Mouse (Mus musculus): ENCODE data around the gene Vmn1r174. TPM values are rescaled to one million over a fixed set of nuclear protein-coding genes. Genes with fewer than 3 reads are reported as not detected.

Gene Vmn1r174
- polyA plus RNA-seq (2012; rRNA removed; ENCODE audit: low replicate concordance): not detected in 2 replicates

GRCm38 (mm10) chr7:23751970-23752369 is at the start of gene Vmn1r174:
Vmn1r174 (plus strand) TSS chr7:23752270.

DNA sequence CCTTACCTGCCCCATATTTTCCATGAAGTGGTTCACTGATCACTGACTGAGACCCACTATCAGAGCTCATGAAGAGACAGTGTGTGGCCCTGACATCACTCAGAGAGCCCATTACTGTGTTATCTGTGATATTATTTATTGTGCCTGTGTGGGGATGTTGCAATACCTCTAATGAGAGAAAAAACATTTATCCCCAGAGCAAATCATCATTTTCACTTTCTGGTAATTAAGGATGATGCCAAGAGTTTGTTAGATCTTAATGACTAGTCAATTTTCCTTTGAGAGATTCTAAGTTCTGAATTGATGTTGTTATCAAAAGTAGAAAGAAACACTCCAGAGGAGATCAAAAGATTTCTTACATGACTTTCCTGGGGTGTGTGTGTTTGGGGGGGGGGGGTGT is 58.5 kb downstream of the Vmn1r174 start, which contains the start of gene Vmn1r175:
Vmn1r175 (minus strand) TSS at position 101 of the 400 bp plus-strand sequence.

Other genes with a start within 250 kb of the Vmn1r174 start
- gene Vmn1r167, start 245.1 kb upstream of the Vmn1r174 start, polyA plus RNA-seq (2012; rRNA removed; ENCODE audit: low replicate concordance): not detected in 2 replicates
- not detected in 2 replicates for gene Vmn1r168, start 212.5 kb upstream of the Vmn1r174 start, polyA plus RNA-seq (2012; rRNA removed; ENCODE audit: low replicate concordance)
- not detected in 2 replicates for gene Vmn1r169, start 176.7 kb upstream of the Vmn1r174 start, polyA plus RNA-seq (2012; rRNA removed; ENCODE audit: low replicate concordance)
- not detected in 2 replicates for gene Vmn1r170, start 146.1 kb upstream of the Vmn1r174 start, polyA plus RNA-seq (2012; rRNA removed; ENCODE audit: low replicate concordance)
- gene Vmn1r171, start 121.5 kb upstream of the Vmn1r174 start, polyA plus RNA-seq (2012; rRNA removed; ENCODE audit: low replicate concordance): not detected in 2 replicates
- gene Vmn1r172, start 94.0 kb upstream of the Vmn1r174 start, polyA plus RNA-seq (2012; rRNA removed; ENCODE audit: low replicate concordance): not detected in 2 replicates
- gene Vmn1r173, start 51.6 kb upstream of the Vmn1r174 start, polyA plus RNA-seq (2012; rRNA removed; ENCODE audit: low replicate concordance): not detected in 2 replicates
- gene Vmn1r175, start 58.4 kb downstream of the Vmn1r174 start, polyA plus RNA-seq (2012; rRNA removed; ENCODE audit: low replicate concordance): not detected in 2 replicates
- gene Vmn1r176, start 85.1 kb downstream of the Vmn1r174 start, polyA plus RNA-seq (2012; rRNA removed; ENCODE audit: low replicate concordance): not detected in 2 replicates
- gene Vmn1r177, start 114.2 kb downstream of the Vmn1r174 start, polyA plus RNA-seq (2012; rRNA removed; ENCODE audit: low replicate concordance): not detected in 2 replicates
- gene Vmn1r178, start 139.7 kb downstream of the Vmn1r174 start, polyA plus RNA-seq (2012; rRNA removed; ENCODE audit: low replicate concordance): not detected in 2 replicates
- not detected in 2 replicates for gene Vmn1r179, start 174.7 kb downstream of the Vmn1r174 start, polyA plus RNA-seq (2012; rRNA removed; ENCODE audit: low replicate concordance)
- gene Vmn1r180, start 198.4 kb downstream of the Vmn1r174 start, polyA plus RNA-seq (2012; rRNA removed; ENCODE audit: low replicate concordance): not detected in 2 replicates
- gene Vmn1r181, start 222.3 kb downstream of the Vmn1r174 start, polyA plus RNA-seq (2012; rRNA removed; ENCODE audit: low replicate concordance): not detected in 2 replicates
- gene V1rd19, start 249.4 kb downstream of the Vmn1r174 start, polyA plus RNA-seq (2012; rRNA removed; ENCODE audit: low replicate concordance): not detected in 2 replicates